Mouse (Mus musculus) hindbrain, embryonic 11.5 days (tissue): Measurements from ENCODE around the gene Pikfyve. TPM values are rescaled to one million over a fixed set of nuclear protein-coding genes. Genes with fewer than 3 reads are reported as not detected.

Experiments used
- ATAC-seq: fragments of 200-750 bp; cut with Nextera tagmentation; 2 replicates; pipeline ENCODE4 v1.8.0; 2017; ENCODE audit warnings: mild to moderate bottlenecking, moderate TSS enrichment, moderate library complexity; ENCODE audit not compliant: low FRiP score
- DNase-seq: peaks from one replicate; pipeline ENCODE4 v3.0.0-alpha.2; 2015; ENCODE audit warnings: low spot score
- H3K27ac ChIP-seq: fragments of 300-500 bp; sonication (generic); 2 replicates; pipeline ENCODE4 v1.5.1; 2014; ENCODE audit warnings: mild to moderate bottlenecking, low read depth, low read length
- H3K27me3 ChIP-seq: fragments of 300-500 bp; sonication (generic); 2 replicates; pipeline ENCODE4 v1.6.1; 2014; ENCODE audit warnings: mild to moderate bottlenecking, low read length, moderate library complexity, mixed read lengths; ENCODE audit not compliant: control insufficient read depth, insufficient read depth
- H3K36me3 ChIP-seq: fragments of 300-500 bp; sonication (generic); 2 replicates; pipeline ENCODE4 v1.6.1; 2014; ENCODE audit warnings: mild to moderate bottlenecking, low read length, moderate library complexity, mixed read lengths; ENCODE audit not compliant: control insufficient read depth, insufficient read depth
- H3K4me1 ChIP-seq: fragments of 300-500 bp; sonication (generic); replicated peaks from 2 replicates; pipeline ENCODE4 v1.6.1; 2014; ENCODE audit warnings: low read length, mixed read lengths; ENCODE audit not compliant: control insufficient read depth, insufficient read depth
- H3K4me2 ChIP-seq: fragments of 300-500 bp; sonication (generic); replicated peaks from 2 replicates; pipeline ENCODE4 v1.6.1; 2014; ENCODE audit warnings: mild to moderate bottlenecking, low read depth, low read length
- H3K4me3 ChIP-seq: fragments of 300-500 bp; sonication (generic); 2 replicates; pipeline ENCODE4 v1.5.1; 2014; ENCODE audit warnings: low read depth, low read length
- H3K9ac ChIP-seq: fragments of 300-500 bp; sonication (generic); 2 replicates; pipeline ENCODE4 v1.6.1; 2014; ENCODE audit warnings: low read depth, low read length
- H3K9me3 ChIP-seq: fragments of 300-500 bp; sonication (generic); 2 replicates; pipeline ENCODE4 v1.6.1; 2016; ENCODE audit warnings: low read length; ENCODE audit not compliant: control insufficient read depth
- WGBS: fragments of 180-500 bp; shearing (Covaris S2); extraction: QIAGEN DNeasy Blood & Tissue Kit; methylation state at CpG from one replicate; pipeline ENCODE4 v1.1.7; 2014; 5-methylcytosine and 5-hydroxymethylcytosine counted together
- polyA plus RNA-seq: library from polyadenylated mRNA; unstranded; fragments of >200 nt; fragmentation: Nextera tagmentation; extraction: Ambion mirVana; gene quantifications from 2 replicates; pipeline ENCODE4 v1.2.1, GENCODE M21; 2014

Gene Pikfyve
- 23.9 and 29.0 TPM in 2 replicates for polyA plus RNA-seq

DNA sequence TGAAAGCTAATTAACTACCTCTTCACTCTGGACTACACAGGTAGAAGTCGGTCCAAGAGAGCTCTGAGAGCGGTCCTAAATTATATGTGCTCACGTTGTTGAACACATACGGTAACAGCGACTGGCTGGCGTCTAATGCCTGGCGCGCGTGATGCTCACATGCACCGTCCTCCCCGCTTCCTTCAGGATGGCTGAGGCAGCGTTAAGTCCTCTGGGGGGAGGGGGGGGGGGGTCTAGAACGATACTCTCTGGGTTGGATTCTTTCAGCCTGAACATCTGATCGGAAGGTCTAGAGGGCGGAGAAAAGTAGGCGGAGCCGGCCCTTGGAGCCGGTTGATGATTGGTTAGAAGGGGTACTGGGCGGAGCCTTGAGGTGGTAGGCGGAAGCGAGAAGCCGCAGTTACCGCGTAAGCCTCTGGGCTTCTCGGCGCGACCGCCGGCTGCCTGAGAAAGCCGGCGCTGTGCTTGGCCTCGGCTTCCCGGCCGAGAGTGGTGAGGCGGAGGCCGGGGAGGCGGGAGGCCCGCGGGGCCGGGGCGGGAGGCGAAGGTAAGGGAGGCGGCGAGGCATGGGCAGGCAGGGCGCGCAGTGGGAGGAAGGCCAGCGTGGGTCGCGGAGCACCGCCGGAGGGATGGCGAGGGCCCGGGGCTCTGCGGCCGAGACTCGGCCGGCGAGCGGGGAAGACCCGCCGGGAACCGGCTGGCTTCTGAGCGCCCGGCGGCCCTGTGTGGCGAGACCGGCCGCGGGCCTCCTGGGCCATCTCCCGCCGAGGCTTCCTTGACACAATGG lies at the start of gene Pikfyve, which contains the start of gene Idh1:
Gene Pikfyve (plus strand): TSS at position 397 of the 787 bp plus-strand sequence.
Gene Idh1 (minus strand): TSS at position 214 of the 787 bp plus-strand sequence.
- WGBS: under 1% methylated on average over 68 of the region's 71 CpGs
- no peaks in the 10 kb centered on the region for H3K27me3 ChIP-seq
- H3K4me3 ChIP-seq: peak within 1 kb of the TSS; percentile 91
- peak within 1 kb of the TSS; percentile 70 for H3K4me2 ChIP-seq
- DNase-seq: peak; percentile 99
- peak; percentile 99 for ATAC-seq
- H3K36me3 ChIP-seq: no peaks in the 10 kb centered on the region
- no peaks in the 10 kb centered on the region for H3K9me3 ChIP-seq
- H3K4me1 ChIP-seq: no peaks in the 10 kb centered on the region; the same call in 1 of the 2 replicates
- peak within 1 kb of the TSS; percentile 86 for H3K27ac ChIP-seq
- peak within 1 kb of the TSS; percentile 93 for H3K9ac ChIP-seq

DNA sequence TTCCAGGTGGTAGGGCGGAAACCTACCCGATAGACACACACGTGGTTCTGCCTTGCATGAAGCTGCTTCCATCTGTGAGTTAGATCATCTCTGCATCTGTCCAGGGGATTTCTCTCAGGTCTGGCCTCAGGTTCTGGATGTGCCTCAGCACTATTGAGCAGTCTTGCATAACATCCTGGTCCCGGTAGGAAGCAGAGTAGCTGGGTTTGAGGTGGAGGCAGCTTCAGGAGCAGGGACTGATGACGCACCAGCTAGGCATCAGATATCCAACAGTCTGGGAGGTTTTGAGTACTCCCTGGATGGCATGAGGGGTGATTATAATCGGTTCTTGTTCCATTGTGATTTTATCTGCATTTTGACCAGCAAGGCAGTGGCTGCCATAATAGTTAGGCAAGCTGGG lies 48.9 kb upstream of the Pikfyve start:
- ATAC-seq (no peak), DNase-seq (no peak)
- no peaks in the 10 kb centered on the region for H3K4me1 ChIP-seq
- H3K4me2 ChIP-seq: no peak overlapping the region
- H3K9me3 ChIP-seq: no peaks in the 10 kb centered on the region
- 89% methylated on average over 6 of the region's 6 CpGs for WGBS
- H3K9ac ChIP-seq: no peak overlapping the region
- no peak overlapping the region for H3K4me3 ChIP-seq
- no peak overlapping the region for H3K27ac ChIP-seq
- no peaks in the 10 kb centered on the region for H3K36me3 ChIP-seq
- no peaks in the 10 kb centered on the region for H3K27me3 ChIP-seq

DNA sequence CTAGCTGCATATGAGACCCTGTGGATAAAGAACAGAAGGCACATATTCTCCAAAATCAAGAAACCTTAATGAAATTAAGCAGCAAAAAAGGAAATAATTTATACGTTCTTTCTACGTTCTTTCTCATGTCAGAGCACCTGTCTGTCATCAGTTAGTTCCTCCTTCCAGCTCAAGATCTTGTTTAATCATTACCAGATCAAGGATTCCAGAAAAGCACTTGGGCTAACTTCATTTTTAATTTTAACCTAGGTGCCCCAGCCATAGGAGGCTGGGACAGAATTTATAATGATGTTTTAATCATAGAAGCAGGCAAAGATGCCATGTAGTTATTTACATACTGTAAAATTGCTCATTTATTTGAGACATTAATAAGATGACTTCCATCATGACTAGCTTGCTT lies 41.7 kb upstream of the Pikfyve start:
- Histone ChIP-seq H3K9me3 (no peaks in the 10 kb centered on the region), H3K4me1 (no peaks in the 10 kb centered on the region), H3K36me3 (no peaks in the 10 kb centered on the region), H3K9ac (no peak overlapping the region), H3K4me2 (no peak overlapping the region), H3K4me3 (no peak overlapping the region), H3K27ac (no peak overlapping the region), H3K27me3 (no peaks in the 10 kb centered on the region)
- WGBS: 83% methylated on average over 2 of the region's 2 CpGs
- DNase-seq (no peak), ATAC-seq (no peak)

DNA sequence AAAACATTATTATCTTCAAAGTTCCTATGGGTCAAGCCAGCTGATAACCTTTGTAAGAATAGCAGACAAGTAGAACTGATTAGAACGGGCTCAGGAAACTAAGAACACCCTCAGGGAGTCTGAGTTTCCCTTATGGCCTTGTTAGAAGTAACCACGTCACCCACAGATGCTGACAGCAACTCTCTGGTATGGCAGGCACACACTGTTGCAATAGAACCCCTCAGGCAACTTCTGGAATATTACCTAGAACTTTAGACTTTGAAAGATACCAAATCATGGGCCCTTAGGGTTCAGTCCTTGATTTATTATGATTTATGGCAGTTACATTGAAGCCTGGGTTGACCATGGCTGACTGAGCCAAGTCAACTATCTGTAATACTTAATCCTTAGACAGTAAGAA lies 39.9 kb upstream of the Pikfyve start:
- no peak overlapping the region for H3K27ac ChIP-seq
- H3K4me1 ChIP-seq: no peaks in the 10 kb centered on the region
- H3K4me2 ChIP-seq: no peak overlapping the region
- WGBS: 70% methylated on average over 2 of the region's 2 CpGs
- no peak overlapping the region for H3K4me3 ChIP-seq
- no peaks in the 10 kb centered on the region for H3K36me3 ChIP-seq
- no peaks in the 10 kb centered on the region for H3K27me3 ChIP-seq
- H3K9me3 ChIP-seq: no peaks in the 10 kb centered on the region
- no peak for ATAC-seq
- no peak for DNase-seq
- H3K9ac ChIP-seq: no peak overlapping the region

DNA sequence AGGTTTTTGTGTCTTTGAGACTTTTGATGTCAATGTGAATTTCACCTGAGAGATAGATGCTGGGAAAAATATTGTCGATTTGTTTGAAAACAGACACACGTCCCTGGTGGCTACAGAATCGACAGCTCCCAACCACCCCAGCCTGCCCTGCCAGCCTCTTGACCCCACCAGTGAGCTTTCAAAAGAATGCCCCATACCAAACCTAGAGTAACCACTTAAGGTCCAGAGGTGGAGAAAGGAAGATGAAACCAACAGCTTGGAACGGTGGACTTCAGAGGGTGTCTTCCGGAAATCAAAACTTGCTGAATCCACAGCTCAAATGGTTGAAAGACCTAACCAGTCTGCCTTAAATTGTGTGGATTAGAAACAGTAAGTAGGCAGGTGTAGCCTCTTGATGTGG lies 39.2 kb upstream of the Pikfyve start:
- Histone ChIP-seq H3K4me1 (no peaks in the 10 kb centered on the region), H3K27ac (no peak overlapping the region), H3K4me3 (no peak overlapping the region), H3K36me3 (no peaks in the 10 kb centered on the region), H3K4me2 (no peak overlapping the region), H3K9ac (no peak overlapping the region), H3K27me3 (no peaks in the 10 kb centered on the region), H3K9me3 (no peaks in the 10 kb centered on the region)
- DNase-seq (no peak), ATAC-seq (no peak)
- WGBS: 95% methylated on average over 5 of the region's 5 CpGs

DNA sequence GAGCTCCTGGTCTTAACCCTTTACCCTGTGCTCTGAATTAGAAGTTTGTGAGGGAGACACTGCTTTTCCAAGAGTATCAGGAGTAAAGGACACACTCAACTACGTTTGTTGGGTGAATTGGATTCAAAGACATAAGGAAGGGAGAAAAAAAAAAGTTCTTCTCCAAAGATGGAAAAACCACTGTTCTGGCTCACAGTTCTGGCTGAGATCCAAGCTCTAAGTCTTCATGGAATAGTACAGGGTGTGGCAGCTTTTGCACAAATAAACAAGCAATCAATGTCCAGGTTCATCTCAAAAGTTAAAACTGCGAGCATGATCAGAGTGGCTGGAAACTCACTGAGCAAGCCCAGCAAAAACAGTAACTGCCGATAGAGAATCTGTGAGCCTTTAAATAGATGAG lies 38.5 kb upstream of the Pikfyve start:
- Histone ChIP-seq H3K27me3 (no peaks in the 10 kb centered on the region), H3K9me3 (no peaks in the 10 kb centered on the region), H3K27ac (no peak overlapping the region), H3K36me3 (no peaks in the 10 kb centered on the region), H3K4me1 (no peaks in the 10 kb centered on the region), H3K4me3 (no peak overlapping the region), H3K9ac (no peak overlapping the region), H3K4me2 (no peak overlapping the region)
- no peak for ATAC-seq
- WGBS: 78% methylated on average over 3 of the region's 3 CpGs
- DNase-seq: no peak

DNA sequence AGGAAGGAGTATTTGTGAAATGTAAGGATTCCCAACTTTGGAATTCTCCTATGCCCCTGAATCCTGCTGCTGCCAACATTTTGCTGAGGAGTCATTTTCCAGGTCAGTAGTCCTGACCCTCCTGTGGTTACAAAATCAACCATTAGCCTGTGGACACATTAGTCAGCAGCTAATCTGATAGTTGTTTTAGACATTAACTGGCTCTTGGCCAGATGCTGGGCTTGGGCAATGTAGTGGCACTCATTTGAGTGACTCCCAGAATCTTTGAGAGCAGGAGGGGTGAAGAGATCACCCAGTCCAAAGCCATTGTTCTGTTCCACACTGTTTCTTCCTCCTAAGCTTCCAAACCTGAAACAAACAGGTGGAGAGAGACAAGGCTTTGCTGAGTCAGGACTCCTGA lies 31.7 kb upstream of the Pikfyve start:
- Histone ChIP-seq H3K9me3 (no peaks in the 10 kb centered on the region), H3K4me2 (no peak overlapping the region), H3K27ac (no peak overlapping the region), H3K4me3 (no peak overlapping the region), H3K4me1 (no peaks in the 10 kb centered on the region), H3K9ac (no peak overlapping the region), H3K36me3 (peaks cover 8% of the 10 kb centered on the region; the same call in 1 of the 2 replicates), H3K27me3 (no peaks in the 10 kb centered on the region)
- ATAC-seq (no peak), DNase-seq (no peak)

DNA sequence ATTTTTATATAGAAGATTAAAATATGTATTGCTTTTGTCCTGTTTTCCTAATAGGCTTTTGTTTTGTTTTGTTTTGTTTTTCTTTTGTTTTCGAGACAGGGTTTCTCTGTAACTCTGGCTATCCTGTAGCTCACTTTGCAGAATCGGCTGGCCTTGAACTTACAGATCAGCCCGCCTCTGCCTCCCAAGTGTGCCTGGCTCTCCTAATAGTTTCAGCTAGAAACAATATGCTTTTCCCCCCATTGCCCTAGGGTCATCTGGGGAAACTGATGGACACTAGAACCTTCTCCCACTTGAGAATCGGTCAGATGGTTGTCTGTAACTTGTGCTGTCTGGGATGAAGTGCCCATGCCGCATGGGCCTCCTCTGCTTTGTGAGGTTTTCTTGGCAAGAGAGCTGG lies 30.4 kb upstream of the Pikfyve start:
- no peak for DNase-seq
- no peaks in the 10 kb centered on the region for H3K9me3 ChIP-seq
- no peak overlapping the region for H3K4me2 ChIP-seq
- H3K36me3 ChIP-seq: peaks cover 14% of the 10 kb centered on the region
- no peaks in the 10 kb centered on the region for H3K27me3 ChIP-seq
- H3K4me1 ChIP-seq: no peaks in the 10 kb centered on the region
- no peak overlapping the region for H3K27ac ChIP-seq
- no peak overlapping the region for H3K9ac ChIP-seq
- no peak for ATAC-seq
- no peak overlapping the region for H3K4me3 ChIP-seq
- WGBS: 90% methylated on average over 5 of the region's 5 CpGs

DNA sequence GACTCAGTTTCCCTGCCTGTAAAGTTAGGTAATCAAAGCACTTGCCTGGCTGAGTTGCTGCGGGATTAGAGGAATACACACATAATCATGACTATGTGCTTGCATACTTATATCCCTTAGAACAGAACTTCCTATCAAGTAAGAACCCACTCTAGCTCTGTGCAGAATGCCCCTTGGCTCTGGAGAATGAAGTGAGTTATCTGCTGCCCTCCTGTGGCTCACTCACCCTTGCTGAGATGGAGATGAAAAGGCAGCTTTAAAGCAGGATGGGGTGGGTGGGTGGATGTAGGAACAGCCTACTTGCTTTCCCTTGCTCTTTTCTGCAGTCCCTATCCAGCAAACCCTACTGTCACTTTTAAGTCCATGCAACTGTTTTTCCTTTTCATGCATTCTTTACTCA lies 24.3 kb upstream of the Pikfyve start:
- Histone ChIP-seq H3K27ac (no peak overlapping the region), H3K9ac (no peak overlapping the region), H3K4me2 (no peak overlapping the region), H3K27me3 (no peaks in the 10 kb centered on the region), H3K4me3 (no peak overlapping the region), H3K36me3 (peaks cover 42% of the 10 kb centered on the region), H3K4me1 (no peaks in the 10 kb centered on the region), H3K9me3 (no peaks in the 10 kb centered on the region)
- ATAC-seq (no peak), DNase-seq (no peak)
- 96% methylated on average over 1 of the region's 1 CpGs for WGBS
